8 mouse cellular contexts compared by ENCODE assay signal in the genomic region with DNA sequence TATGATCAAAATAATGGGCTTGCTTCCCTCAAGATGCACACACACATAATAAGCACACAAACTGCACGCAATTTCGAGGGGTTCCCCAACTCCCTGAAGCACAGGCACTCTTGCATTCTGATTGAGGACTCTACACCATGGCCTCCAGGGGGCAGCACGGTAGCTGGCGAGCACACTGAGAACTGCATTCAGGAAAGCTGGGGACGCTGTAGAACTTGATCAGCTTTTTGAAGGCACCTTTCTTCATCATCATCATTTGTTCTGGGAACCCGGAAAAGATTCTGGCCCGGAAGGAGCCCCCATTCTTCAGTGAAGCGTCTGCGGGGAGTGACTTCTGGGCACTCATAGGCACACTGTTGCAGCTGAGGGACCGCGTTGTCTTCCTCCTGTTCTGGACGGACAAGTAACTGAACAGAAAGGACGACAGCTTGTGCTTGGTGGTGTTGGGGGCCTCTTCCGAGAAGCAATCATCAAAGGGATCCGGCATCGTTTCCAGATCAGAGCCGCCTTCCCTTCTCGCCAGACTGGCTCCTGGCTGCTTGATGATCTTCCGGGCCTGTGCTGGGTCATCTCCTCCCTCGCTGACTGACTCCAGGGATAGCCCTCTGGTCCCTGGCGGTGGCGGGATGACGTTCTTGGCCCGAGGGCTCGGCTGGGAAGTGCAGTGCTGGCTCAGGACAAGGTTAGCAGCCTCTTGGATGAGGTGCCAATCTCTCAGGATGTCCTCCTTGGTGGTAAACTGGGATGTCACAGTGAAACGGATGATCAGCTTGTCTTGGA. TPM values are rescaled to one million over a fixed set of nuclear protein-coding genes. Genes with fewer than 3 reads are reported as not detected.
DNase-seq lines count a peak whose midpoint lies in the region; ATAC-seq and TF ChIP-seq lines count a peak whose summit lies in the region.

No protein-coding gene starts in this region.

- H3K4me3 ChIP-seq in embryonic facial prominence, embryonic 12.5 days = peak overlapping the region; percentile 23; the same call in 1 of the 2 replicates
- peak overlapping the region; percentile 31 for H3K4me3 ChIP-seq in kidney, postnatal 0 days (replicated peaks; ENCODE audit: low read depth, low read length)
- peak overlapping the region; percentile 16; the same call in 1 of the 2 replicates for H3K4me3 ChIP-seq in liver, embryonic 15.5 days (replicated peaks)
- peak overlapping the region; percentile 32 for H3K4me3 ChIP-seq in neural tube, embryonic 13.5 days

- peak; percentile 93 for TF ChIP-seq CTCF in kidney, postnatal 0 days (IDR thresholded peaks at IDR 0.05; ENCODE audit: low read depth)

- 30% methylated on average over 26 of the region's 26 CpGs for WGBS in embryonic facial prominence, embryonic 12.5 days
- 21% methylated on average over 26 of the region's 26 CpGs for WGBS in kidney, postnatal 0 days
- WGBS in liver, embryonic 15.5 days (ENCODE audit: insufficient replicate concordance) = 26% methylated on average over 26 of the region's 26 CpGs
- 33% methylated on average over 26 of the region's 26 CpGs for WGBS in neural tube, embryonic 13.5 days

- no peaks in the 10 kb centered on the region for H3K36me3 ChIP-seq in embryonic facial prominence, embryonic 12.5 days
- H3K36me3 ChIP-seq in kidney, postnatal 0 days (ENCODE audit: insufficient read depth, low read length) = no peaks in the 10 kb centered on the region
- H3K36me3 ChIP-seq in liver, embryonic 15.5 days (replicated peaks) = no peaks in the 10 kb centered on the region
- no peaks in the 10 kb centered on the region for H3K36me3 ChIP-seq in neural tube, embryonic 13.5 days

- peak overlapping the region; percentile 37 for H3K9ac ChIP-seq in embryonic facial prominence, embryonic 12.5 days
- peak overlapping the region; percentile 49; the same call in 1 of the 2 replicates for H3K9ac ChIP-seq in kidney, postnatal 0 days (ENCODE audit: low read depth, low read length)
- no peak overlapping the region for H3K9ac ChIP-seq in liver, embryonic 15.5 days
- peak overlapping the region; percentile 58 for H3K9ac ChIP-seq in neural tube, embryonic 13.5 days

- H3K4me1 ChIP-seq in embryonic facial prominence, embryonic 12.5 days = no peaks in the 10 kb centered on the region
- peaks cover 4% of the 10 kb centered on the region; the same call in 1 of the 2 replicates for H3K4me1 ChIP-seq in kidney, postnatal 0 days (replicated peaks; ENCODE audit: insufficient read depth, low read length)
- peaks cover 11% of the 10 kb centered on the region for H3K4me1 ChIP-seq in liver, embryonic 15.5 days (replicated peaks)
- H3K4me1 ChIP-seq in neural tube, embryonic 13.5 days (replicated peaks) = no peaks in the 10 kb centered on the region

- H3K27me3 ChIP-seq in embryonic facial prominence, embryonic 12.5 days = no peaks in the 10 kb centered on the region
- H3K27me3 ChIP-seq in kidney, postnatal 0 days (ENCODE audit: insufficient read depth, low read length) = no peaks in the 10 kb centered on the region
- no peaks in the 10 kb centered on the region for H3K27me3 ChIP-seq in liver, embryonic 15.5 days
- H3K27me3 ChIP-seq in neural tube, embryonic 13.5 days = no peaks in the 10 kb centered on the region

- peak; percentile 92 for DNase-seq in CD4-positive, CD25-positive, alpha-beta regulatory T cell, adult 2 months (ENCODE audit: low read depth, low spot score)
- DNase-seq in adrenal gland, postnatal 36 days = peak; percentile 73 to 89
- DNase-seq in heart, adult 9 months (ENCODE audit: low spot score in 2 of 2) = peak; percentile 15 to 49
- peak; percentile 83 for DNase-seq in kidney, postnatal 0 days (ENCODE audit: low spot score)
- peak; percentile 40 to 50 for DNase-seq in thymus, adult 18-20 months

- H3K9me3 ChIP-seq in embryonic facial prominence, embryonic 12.5 days = no peaks in the 10 kb centered on the region
- no peaks in the 10 kb centered on the region for H3K9me3 ChIP-seq in kidney, postnatal 0 days (replicated peaks; ENCODE audit: low read length)
- H3K9me3 ChIP-seq in liver, embryonic 15.5 days (replicated peaks) = no peaks in the 10 kb centered on the region
- no peaks in the 10 kb centered on the region for H3K9me3 ChIP-seq in neural tube, embryonic 13.5 days

- no peak overlapping the region for H3K27ac ChIP-seq in embryonic facial prominence, embryonic 12.5 days
- H3K27ac ChIP-seq in kidney, postnatal 0 days = no peak overlapping the region
- no peak overlapping the region for H3K27ac ChIP-seq in liver, embryonic 15.5 days (replicated peaks)
- H3K27ac ChIP-seq in neural tube, embryonic 13.5 days (replicated peaks) = no peak overlapping the region

- H3K4me2 ChIP-seq in embryonic facial prominence, embryonic 12.5 days (replicated peaks) = peak overlapping the region; percentile 50
- H3K4me2 ChIP-seq in kidney, postnatal 0 days (ENCODE audit: low read length) = peak overlapping the region; percentile 68
- peak overlapping the region; percentile 46 for H3K4me2 ChIP-seq in liver, embryonic 15.5 days
- peak overlapping the region; percentile 56 for H3K4me2 ChIP-seq in neural tube, embryonic 13.5 days

- no peak for ATAC-seq in embryonic facial prominence, embryonic 12.5 days (ENCODE audit: insufficient number of reproducible peaks, insufficient read depth, low FRiP score, low TSS enrichment)
- no peak for ATAC-seq in kidney, postnatal 0 days (replicated peaks; ENCODE audit: low FRiP score, low read depth)
- no peak for ATAC-seq in liver, embryonic 15.5 days (ENCODE audit: insufficient read depth)
- ATAC-seq in neural tube, embryonic 13.5 days (ENCODE audit: low read depth) = no peak; the same call in none of the 2 replicates

RNA-seq across cellular contexts. Expression of gene Hdc, which starts 25.1 kb away (rescaled TPM):
- total RNA-seq in adrenal gland, postnatal 36 days (2021) = 10 to 100 TPM in 1 of 2 experiments, 1 to 10 TPM in 1; 2.6 to 25.9 TPM
- 0.99 and 1.3 TPM in 2 replicates for polyA plus RNA-seq in embryonic facial prominence, embryonic 12.5 days (2016; fragmentation: Nextera tagmentation; extraction: Ambion mirVana)
- polyA plus RNA-seq in kidney, postnatal 0 days (2015; fragmentation: Nextera tagmentation; extraction: Ambion mirVana) = 223 and 250 TPM in 2 replicates
- polyA plus RNA-seq in liver, embryonic 15.5 days (2015; fragmentation: Nextera tagmentation; extraction: Ambion mirVana) = 7.3 and 7.8 TPM in 2 replicates
- 0.15 and 0.58 TPM in 2 replicates for polyA plus RNA-seq in neural tube, embryonic 13.5 days (2015; fragmentation: Nextera tagmentation; extraction: Ambion mirVana)

RNA-seq across cellular contexts. Expression of gene Slc27a2, which starts 41.8 kb away (rescaled TPM):
- 10 to 100 TPM; 10.2 to 40.8 TPM for total RNA-seq in adrenal gland, postnatal 36 days (2021)
- polyA plus RNA-seq in embryonic facial prominence, embryonic 12.5 days (2016; fragmentation: Nextera tagmentation; extraction: Ambion mirVana) = 4.3 and 4.5 TPM in 2 replicates
- 214 and 258 TPM in 2 replicates for polyA plus RNA-seq in kidney, postnatal 0 days (2015; fragmentation: Nextera tagmentation; extraction: Ambion mirVana)
- 108 and 125 TPM in 2 replicates for polyA plus RNA-seq in liver, embryonic 15.5 days (2015; fragmentation: Nextera tagmentation; extraction: Ambion mirVana)
- 6.0 and 7.0 TPM in 2 replicates for polyA plus RNA-seq in neural tube, embryonic 13.5 days (2015; fragmentation: Nextera tagmentation; extraction: Ambion mirVana)

Comparison
In these comparisons a context has a peak if more than half of its experiments do, and no peak if none do; other contexts are left out.
1. DNase-seq: peak in every context shown above with its lines; median percentile 92 in CD4-positive, CD25-positive, alpha-beta regulatory T cell, adult 2 months; 83 in kidney, postnatal 0 days; 81 in adrenal gland, postnatal 36 days; 45 in thymus, adult 18-20 months; 32 in heart, adult 9 months.
2. RNA of gene Hdc, which starts 25.1 kb away (polyA plus RNA-seq): 223 to 250 TPM in kidney, postnatal 0 days; 7.3 to 7.8 TPM in liver, embryonic 15.5 days, 0.99 to 1.3 TPM in embryonic facial prominence, embryonic 12.5 days and 0.15 to 0.58 TPM in neural tube, embryonic 13.5 days; every median in the first group is over 10 times any median in the second.
3. RNA of gene Slc27a2, which starts 41.8 kb away (polyA plus RNA-seq): 214 to 258 TPM in kidney, postnatal 0 days and 108 to 125 TPM in liver, embryonic 15.5 days; 6.0 to 7.0 TPM in neural tube, embryonic 13.5 days and 4.3 to 4.5 TPM in embryonic facial prominence, embryonic 12.5 days; every median in the first group is over 10 times any median in the second.
4. Peak in every context shown above with its lines, with median percentiles within 50 percentile points of each other: H3K4me2 ChIP-seq and H3K4me3 ChIP-seq.